Mouse (Mus musculus) embryonic fibroblast, embryonic 13.5 days (primary cell): ENCODE results near the gene Zzef1. TPM values are rescaled to one million over a fixed set of nuclear protein-coding genes. Genes with fewer than 3 reads are reported as not detected.

Source experiments
- H3K27ac ChIP-seq: 2 replicates; pipeline ENCODE4 v1.5.1; 2012; ENCODE audit warnings: low read length, control low read depth, inconsistent platforms; ENCODE audit not compliant: insufficient read depth
- H3K4me1 ChIP-seq: 2 replicates; pipeline ENCODE4 v1.6.1; 2011; ENCODE audit warnings: low read length; ENCODE audit not compliant: control insufficient read depth, insufficient read depth
- H3K4me3 ChIP-seq: 2 replicates; pipeline ENCODE4 v1.5.1; 2011; ENCODE audit warnings: mild to moderate bottlenecking, control low read depth, low read length; ENCODE audit not compliant: insufficient read depth
- CTCF ChIP-seq: IDR thresholded peaks from 2 replicates; pipeline ENCODE4 v1.5.1; 2011; ENCODE audit warnings: mild to moderate bottlenecking, control low read depth, low read length, moderate library complexity, borderline replicate concordance; ENCODE audit not compliant: insufficient read depth
- POLR2A ChIP-seq: IDR thresholded peaks from 2 replicates; pipeline ENCODE4 v1.6.1; 2011; ENCODE audit warnings: low read depth, mild to moderate bottlenecking, control low read depth, low read length, moderate library complexity
- polyA plus RNA-seq: library from polyadenylated mRNA; stranded (reverse); fragments of >200 nt; gene quantifications from 2 replicates; pipeline ENCODE4 v1.2.4, GENCODE M21; 2011; ENCODE audit warnings: low read depth; ENCODE audit not compliant: missing spikeins, insufficient read length

Gene Zzef1
- polyA plus RNA-seq, 1 experiment, result 30.3 TPM

DNA sequence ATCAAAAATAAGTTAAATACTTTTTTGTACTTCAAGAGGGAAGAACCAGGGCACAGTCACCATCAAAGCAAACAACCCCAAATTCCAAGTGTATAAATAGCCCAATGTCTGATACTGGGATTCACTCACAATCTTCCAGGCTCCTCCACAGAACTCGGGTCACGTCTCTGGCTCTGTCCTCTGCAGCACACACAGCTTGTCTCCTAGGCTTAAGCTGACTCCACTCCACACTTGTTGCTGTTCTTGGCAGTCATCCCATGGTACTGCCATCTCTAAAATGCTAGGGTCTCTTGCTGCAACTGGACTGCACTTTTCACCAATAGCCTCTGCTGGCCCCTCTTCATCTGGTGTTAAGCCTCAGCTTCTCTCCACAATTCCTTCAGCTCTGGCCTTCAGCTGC is 60.7 kb downstream of the Zzef1 start:
- no peak for TF ChIP-seq CTCF
- TF ChIP-seq POLR2A, result no peak
- peaks cover 6% of the 10 kb centered on the region; the same call in 1 of the 2 replicates for H3K4me1 ChIP-seq
- H3K4me3 ChIP-seq, result no peak overlapping the region
- H3K27ac ChIP-seq, result no peak overlapping the region

DNA sequence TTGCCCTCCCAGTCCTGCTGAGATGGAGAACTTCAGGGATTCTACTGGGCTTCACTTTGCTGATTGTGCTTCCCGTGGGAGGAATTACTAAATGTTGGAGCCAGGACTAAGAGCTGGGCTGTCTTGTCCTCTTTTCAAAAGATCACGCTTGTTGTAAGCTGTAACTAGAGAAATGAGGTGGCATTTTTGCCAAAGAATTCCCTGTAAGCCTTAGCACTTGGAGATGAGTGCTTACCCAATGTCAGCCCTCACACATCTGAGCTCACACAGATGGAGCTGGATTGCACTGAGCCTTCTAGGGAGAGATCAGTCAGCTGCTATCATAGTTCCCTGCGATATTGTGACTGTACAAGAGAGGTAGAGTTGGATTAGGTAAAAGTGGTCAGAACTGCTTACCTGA is 65.2 kb downstream of the Zzef1 start:
- Histone ChIP-seq H3K4me3 (no peak overlapping the region), H3K4me1 (0 out of 2 replicates have a peak, but pooled peaks cover 2% of the 10 kb centered on the region), H3K27ac (no peak overlapping the region)
- TF ChIP-seq CTCF (no peak), POLR2A (no peak)

DNA sequence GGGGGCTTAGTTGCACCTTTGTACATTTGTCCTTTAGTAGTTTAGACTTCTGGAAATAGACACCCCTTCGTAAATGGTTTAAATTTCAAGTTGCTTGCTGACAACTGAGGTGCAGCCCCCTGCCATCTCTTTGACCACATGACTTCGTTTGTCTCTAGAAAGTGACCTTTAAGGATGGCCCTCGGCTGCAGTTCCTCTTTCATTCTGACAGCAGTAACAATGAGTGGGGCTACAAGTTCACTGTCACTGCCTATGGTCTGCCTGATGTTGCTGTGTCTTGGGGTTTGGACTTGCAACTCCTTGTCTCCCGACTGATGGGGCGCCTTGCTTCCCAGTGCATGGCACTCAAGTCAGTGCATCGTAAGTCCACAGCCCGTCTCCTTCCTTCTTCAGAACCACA is 70.4 kb downstream of the Zzef1 start:
- H3K27ac ChIP-seq, result no peak overlapping the region
- H3K4me1 ChIP-seq, result no peaks in the 10 kb centered on the region
- TF ChIP-seq POLR2A (no peak), CTCF (no peak)
- no peak overlapping the region for H3K4me3 ChIP-seq

DNA sequence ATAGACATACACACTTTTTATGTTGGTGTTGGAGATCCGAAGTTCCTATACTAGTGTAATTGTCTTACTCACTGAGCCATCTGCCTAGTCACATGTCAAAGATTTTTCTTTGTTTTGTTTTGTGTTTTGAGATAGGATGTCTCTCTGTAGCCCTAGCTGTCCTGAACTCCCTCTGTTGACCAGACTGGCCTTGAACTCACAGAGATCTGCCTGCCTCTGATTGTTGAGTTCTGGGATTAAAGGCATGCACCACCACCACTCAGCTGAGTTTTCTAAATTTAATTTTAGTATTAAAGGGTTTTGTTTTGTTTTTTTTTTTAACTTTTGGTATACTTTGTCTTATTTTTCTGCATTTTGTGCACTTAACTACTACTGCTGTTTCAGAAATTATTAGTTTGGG is 76.0 kb downstream of the Zzef1 start:
- Histone ChIP-seq H3K4me1 (no peaks in the 10 kb centered on the region), H3K27ac (no peak overlapping the region), H3K4me3 (no peak overlapping the region)
- TF ChIP-seq CTCF, result no peak
- TF ChIP-seq POLR2A, result no peak

DNA sequence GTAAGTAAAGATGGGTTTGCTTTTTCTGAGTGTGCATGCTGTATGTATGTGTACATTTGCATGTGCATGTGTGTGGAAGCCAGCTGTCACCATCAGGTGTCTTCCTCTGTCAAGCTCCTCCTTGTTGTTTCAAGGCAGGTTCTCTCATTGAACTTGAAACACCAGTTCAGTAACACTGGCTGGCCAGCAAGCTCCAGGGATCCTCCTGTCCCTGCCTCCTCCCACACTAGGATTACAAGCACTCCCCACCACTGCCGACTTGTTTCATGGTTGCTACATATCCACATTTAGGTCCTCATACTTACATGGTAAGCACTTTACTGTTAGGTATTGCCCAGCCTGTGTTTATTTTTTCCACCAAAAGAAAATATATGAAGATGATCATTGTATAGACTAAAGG is 96.6 kb downstream of the Zzef1 start:
- H3K27ac ChIP-seq, result no peak overlapping the region
- TF ChIP-seq POLR2A (no peak), CTCF (no peak)
- H3K4me3 ChIP-seq, result no peak overlapping the region

DNA sequence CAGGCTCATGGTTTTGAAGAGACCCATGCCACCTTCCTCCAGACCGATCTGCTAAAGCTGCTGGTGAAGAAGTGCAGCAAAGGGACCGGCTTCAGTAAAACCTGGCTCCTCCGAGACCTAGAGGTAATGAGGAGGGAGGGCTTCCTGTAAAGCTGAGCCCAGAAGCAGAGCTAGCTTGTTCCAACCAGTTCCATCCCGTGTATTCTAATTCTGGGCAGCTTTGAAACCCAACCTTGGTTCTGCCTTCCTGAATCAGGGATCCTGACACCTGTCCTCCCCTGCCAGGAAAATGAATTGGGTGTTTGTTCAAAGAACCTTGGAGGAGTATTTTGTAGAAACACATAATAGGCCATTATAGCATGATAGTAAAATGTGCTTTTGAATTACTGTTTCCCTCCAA is 112.4 kb downstream of the Zzef1 start:
- H3K27ac ChIP-seq, result no peak overlapping the region
- H3K4me3 ChIP-seq, result no peak overlapping the region
- H3K4me1 ChIP-seq, result no peaks in the 10 kb centered on the region
- TF ChIP-seq POLR2A (no peak), CTCF (no peak)

More for the DNA sequence above, 96.6 kb downstream of the Zzef1 start:
- H3K4me1 ChIP-seq, result no peaks in the 10 kb centered on the region

DNA sequence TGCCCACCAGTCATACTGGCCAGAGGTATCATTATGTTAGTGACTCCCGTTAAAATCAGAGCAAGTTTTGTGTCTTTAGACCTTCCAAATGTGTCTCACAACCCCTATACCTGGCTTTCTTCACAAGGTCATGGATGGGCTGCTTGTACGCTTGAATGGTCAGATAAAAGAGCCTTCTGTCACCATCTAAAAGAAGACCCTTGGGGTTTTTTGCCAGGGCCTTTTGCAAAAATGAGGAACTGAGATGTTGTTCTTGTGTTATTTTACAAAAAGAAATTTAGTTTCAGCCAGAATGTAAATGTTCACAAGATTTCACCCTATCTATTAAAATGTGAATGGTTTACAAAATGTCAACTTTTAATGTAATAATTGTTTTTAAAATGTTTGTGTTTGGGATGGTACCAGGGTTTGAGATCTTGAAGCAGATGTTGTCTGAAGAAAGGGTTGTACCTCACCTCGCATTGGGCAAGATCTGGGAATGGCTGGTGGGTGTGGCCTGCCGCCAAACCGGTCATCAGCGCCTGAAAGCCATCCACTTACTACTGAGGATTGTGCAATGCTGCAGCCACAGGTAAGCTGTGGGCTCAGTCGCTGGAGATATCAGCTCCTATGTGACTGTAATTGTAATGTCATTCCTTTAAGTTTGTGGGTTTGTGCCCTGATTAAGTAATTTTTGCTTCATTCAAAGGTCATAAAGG is 121.4 kb downstream of the Zzef1 start:
- H3K4me3 ChIP-seq, result no peak overlapping the region
- TF ChIP-seq CTCF, result no peak
- TF ChIP-seq POLR2A, result no peak
- H3K4me1 ChIP-seq, result no peaks in the 10 kb centered on the region
- no peak overlapping the region for H3K27ac ChIP-seq

DNA sequence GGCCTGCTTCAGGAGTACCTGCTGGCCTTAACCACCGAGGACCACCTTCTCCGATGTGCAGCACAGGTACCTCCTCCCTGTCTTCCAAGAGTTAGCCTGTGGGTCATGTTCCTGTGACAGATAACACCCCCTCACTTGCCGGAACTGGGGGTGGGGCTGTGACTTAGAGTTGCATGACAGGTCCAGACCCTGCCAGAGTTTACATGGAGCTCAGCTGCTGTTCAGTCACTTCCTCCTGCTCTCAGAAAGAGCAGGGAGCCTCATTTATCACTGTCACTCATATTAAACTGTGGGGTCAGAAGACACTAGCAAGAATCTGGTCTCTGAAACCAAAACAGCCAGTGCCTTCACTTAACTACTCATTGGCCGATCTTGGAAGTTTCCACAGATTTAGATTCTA is 127.1 kb downstream of the Zzef1 start:
- TF ChIP-seq CTCF (no peak), POLR2A (no peak)
- Histone ChIP-seq H3K27ac (no peak overlapping the region), H3K4me1 (no peaks in the 10 kb centered on the region), H3K4me3 (no peak overlapping the region)

DNA sequence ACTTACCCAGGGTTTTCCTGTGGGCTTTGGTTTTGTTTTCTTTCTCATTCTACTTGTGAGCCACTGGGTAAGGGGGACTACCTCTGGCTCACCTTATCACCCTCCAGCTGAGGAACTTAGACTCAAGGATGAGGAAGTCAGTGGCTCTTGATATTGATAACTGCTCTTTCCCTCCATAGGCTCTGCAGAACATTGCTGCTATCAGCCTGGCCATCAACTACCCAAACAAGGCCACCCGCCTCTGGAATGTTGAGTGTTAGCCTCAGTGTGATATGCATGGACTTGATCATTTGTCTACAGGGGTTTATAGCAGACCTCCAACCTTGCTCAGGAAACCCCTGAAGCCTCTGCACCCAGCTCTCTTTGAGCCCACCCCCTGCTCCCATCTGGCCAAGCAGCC is 128.4 kb downstream of the Zzef1 start:
- no peaks in the 10 kb centered on the region for H3K4me1 ChIP-seq
- TF ChIP-seq POLR2A (no peak), CTCF (no peak)
- no peak overlapping the region for H3K27ac ChIP-seq
- H3K4me3 ChIP-seq, result no peak overlapping the region

DNA sequence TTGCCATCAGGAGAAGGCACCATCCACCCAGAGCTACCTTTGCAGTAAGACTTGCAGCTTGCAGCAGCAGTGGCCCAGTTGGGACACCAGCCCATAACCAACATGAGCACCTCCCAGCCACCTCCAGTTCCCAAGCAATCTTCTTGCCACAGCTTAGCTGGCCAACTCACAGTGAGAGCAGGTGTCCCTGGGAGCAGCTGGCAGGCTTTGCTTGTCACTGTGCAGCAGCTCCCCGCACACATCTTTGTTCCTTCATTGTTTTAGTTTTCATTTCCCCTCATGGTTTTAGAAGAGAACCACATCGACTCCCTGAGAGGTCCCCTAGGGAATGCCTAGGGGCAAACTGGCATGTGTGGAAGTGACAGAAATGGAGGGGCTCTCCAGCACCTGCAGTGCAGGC is 129.0 kb downstream of the Zzef1 start:
- H3K4me1 ChIP-seq, result no peaks in the 10 kb centered on the region
- H3K4me3 ChIP-seq, result no peak overlapping the region
- TF ChIP-seq POLR2A, result no peak
- no peak overlapping the region for H3K27ac ChIP-seq
